Mouse (Mus musculus) brain, embryonic 14.5 days (tissue): ENCODE results near the gene Fxyd6. TPM values are rescaled to one million over a fixed set of nuclear protein-coding genes. Genes with fewer than 3 reads are reported as not detected.

ENCODE experiments used
- DNase-seq: peaks from one replicate; pipeline ENCODE4 v3.0.0-alpha.2; 2011; ENCODE audit warnings: low read depth
- CTCF ChIP-seq: fragments of 200-500 bp; IDR thresholded peaks from 2 replicates; pipeline ENCODE4 v1.5.1; 2012; ENCODE audit warnings: inconsistent platforms, mild to moderate bottlenecking, moderate library complexity, borderline replicate concordance; ENCODE audit not compliant: insufficient read depth, insufficient read length; ENCODE audit errors: extremely low read depth
- POLR2A ChIP-seq: fragments of 200-500 bp; IDR thresholded peaks from 2 replicates; pipeline ENCODE4 v1.6.1; 2012; ENCODE audit warnings: mild to moderate bottlenecking, inconsistent platforms, borderline replicate concordance; ENCODE audit not compliant: poor library complexity, insufficient read depth, insufficient read length, severe bottlenecking; ENCODE audit errors: extremely low read depth
- polyA plus RNA-seq: library from polyadenylated mRNA; depleted of rRNA; stranded (reverse); fragments of >200 nt; gene quantifications from 2 replicates; pipeline ENCODE4 v1.2.3, GENCODE M21; 2012; rRNA removed

Fxyd6 gene
- polyA plus RNA-seq, 1 experiment, result 374 TPM

DNA sequence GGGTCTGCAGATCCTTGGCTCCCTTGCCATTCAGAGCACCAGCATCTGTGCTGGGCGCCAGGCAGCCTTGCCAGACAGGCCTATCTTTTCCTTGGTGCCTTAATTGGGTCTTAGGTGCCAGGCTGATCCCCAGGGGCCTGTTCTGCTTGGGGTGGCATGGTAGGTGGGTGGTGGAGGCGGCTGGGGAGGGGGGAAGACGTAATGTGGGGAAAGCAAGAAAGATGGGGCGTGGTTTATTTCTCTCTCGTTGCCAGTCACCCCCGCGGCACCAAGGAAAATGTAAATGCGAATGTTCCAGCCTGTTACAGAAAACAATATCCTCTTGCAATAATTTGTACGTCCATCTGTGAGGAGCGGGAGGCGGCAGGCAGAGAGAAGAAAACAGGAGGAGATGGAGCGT lies 62.7 kb downstream of the Fxyd6 start:
- TF ChIP-seq POLR2A (no peak), CTCF (no peak)
- DNase-seq, result peak; percentile 91

DNA sequence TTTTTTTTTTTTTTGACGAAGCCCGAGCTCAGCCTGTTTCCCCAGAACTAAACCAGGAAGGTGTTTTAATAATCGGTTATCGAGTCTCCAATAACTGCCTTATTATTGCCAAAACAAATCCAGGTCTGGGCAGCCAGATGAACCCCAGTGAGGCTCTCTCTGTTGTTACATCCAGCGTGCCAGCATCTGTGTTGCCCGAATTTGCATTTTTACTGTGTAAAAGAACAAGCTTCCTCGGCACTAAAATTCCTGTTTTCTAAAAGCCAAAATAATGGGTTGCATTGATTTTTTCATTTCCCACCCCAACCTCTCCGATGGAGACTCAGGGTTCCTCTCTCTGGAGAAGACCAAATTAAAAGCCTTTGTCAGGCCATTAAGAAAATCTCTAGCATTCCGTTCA lies 63.1 kb downstream of the Fxyd6 start:
- TF ChIP-seq POLR2A (no peak), CTCF (no peak)
- DNase-seq, result peak; percentile 75

DNA sequence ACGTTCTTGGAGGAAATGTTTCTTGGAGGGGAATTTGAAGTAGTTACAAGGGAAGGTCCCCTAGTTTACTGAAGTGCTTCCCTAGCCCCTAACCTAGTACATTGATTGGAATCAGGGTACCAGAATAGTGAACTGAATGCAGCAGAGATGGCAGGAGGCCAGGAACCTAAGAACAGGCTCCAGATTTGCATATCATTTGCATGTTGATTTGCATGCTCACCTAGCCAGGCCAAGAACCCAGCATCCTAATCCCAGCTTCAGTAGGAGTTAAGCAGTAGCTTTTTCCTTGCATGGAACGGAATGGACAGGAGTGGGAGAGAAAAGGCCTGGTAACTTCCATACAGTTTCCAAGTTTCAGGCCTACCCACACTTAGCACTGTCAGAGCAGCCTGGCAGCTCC lies 64.2 kb downstream of the Fxyd6 start:
- peak; percentile 93 for DNase-seq
- TF ChIP-seq POLR2A, result no peak
- TF ChIP-seq CTCF, result no peak

DNA sequence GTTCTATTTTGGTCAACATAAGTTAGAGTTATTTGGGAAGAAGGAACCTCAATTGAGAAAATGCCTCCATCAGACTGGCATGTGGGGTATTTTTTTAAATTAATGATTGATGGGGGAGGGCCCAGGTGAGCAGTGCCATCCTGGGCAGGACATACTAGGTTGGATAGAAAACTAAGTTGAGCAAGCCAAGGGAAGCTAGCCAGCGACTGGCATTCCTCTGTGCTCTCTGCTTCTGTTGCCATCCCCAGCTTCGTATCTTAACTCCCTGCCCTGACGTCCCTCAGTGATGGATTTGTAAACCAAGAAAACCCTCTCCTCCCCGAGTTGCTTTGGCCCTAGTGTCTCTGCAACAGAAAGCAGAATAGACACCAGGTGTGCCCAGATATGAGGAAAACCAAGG lies 69.0 kb downstream of the Fxyd6 start:
- DNase-seq, result no peak
- TF ChIP-seq POLR2A (no peak), CTCF (no peak)

DNA sequence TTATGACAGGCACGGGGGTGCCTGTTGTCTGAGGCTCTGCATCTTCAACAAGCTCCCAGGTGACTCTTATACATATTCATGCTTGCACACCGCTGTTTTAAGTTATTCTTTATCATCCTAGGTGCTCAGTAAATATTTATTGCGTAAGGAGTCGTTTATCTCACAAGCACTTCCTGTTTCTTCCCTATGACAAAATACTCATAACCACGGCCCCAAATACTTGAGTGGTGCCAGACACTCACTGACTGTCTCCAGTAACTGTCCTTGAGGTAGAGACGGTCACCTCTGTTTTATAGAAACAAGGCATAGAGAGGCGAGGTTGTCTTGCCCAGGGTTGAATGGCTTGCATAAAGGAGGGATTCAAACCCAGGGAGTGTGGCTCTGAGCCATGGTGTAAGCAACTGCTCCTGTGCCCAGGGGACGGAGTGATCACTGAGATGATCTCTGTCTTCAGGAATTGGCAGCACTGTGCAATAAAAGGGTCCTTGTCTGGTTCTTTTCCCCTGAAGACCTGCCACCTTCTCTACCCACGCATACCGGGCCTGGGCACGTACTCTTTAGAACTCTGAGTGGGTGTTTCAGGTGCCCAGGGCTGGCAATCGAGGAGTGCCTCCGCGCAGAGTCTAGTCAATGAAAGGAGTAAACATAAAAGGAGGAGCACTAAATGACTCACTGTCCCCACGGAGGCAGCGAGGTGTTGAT lies 70.2 kb downstream of the Fxyd6 start:
- no peak for DNase-seq
- TF ChIP-seq CTCF (no peak), POLR2A (no peak)

DNA sequence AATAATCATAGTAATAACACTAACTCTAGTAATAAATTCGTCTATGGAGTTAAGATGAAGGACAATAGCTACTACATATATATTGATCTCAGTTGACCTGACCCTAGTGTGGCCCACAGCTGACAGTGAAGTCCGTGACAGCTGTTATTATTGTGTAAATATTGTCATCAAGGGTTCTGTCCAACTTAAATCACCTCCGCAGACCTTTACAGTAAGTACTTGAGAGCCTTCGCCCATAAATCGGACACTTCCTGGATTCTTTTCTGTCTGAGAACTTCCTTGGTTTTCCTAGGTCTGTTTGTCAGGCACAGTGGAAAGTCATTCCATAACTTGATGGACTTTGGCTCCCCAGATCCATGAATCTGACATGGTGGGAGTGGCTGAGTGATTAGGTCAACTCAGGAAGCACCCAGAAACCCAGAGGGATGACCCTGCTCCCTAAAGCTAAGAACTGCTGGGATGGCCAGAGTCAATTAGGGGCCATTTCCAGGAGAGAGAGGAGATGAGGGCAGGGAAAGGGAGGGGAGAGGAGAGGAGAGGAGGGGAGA lies 74.3 kb downstream of the Fxyd6 start:
- TF ChIP-seq CTCF, result no peak
- no peak for TF ChIP-seq POLR2A
- no peak for DNase-seq

Other genes starting within 250 kb of the Fxyd6 start
- gene Scn4b, start 231.8 kb upstream of the Fxyd6 start, polyA plus RNA-seq, result 0.16 and 0.23 TPM in 2 replicates
- gene BC049352, start 188.2 kb upstream of the Fxyd6 start, polyA plus RNA-seq, result 0.10 TPM in 1 of 2 replicates, not detected in the other
- 0.16 TPM in 1 of 2 replicates, not detected in the other for gene Tmprss4, start 166.1 kb upstream of the Fxyd6 start, polyA plus RNA-seq
- gene Il10ra, start 101.0 kb upstream of the Fxyd6 start, polyA plus RNA-seq, result 0.54 and 0.78 TPM in 2 replicates
- gene Tmprss13, start 51.1 kb upstream of the Fxyd6 start, polyA plus RNA-seq, result 0.08 and 0.10 TPM in 2 replicates
- 7.7 and 8.4 TPM in 2 replicates for gene Fxyd2, start 29.5 kb downstream of the Fxyd6 start, polyA plus RNA-seq
- 34.3 and 36.8 TPM in 2 replicates for gene Dscaml1, start 56.4 kb downstream of the Fxyd6 start, polyA plus RNA-seq